Mouse (Mus musculus) limb, embryonic 12.5 days (tissue): ENCODE measurements around the gene Hs3st2. TPM values are rescaled to one million over a fixed set of nuclear protein-coding genes. Genes with fewer than 3 reads are reported as not detected.

Source experiments
- ATAC-seq: fragments of 200-750 bp; cut with Nextera tagmentation; 2 replicates; pipeline ENCODE4 v1.8.0; 2017; ENCODE audit warnings: low read depth, moderate TSS enrichment; ENCODE audit not compliant: insufficient number of reproducible peaks, insufficient read depth, low FRiP score, low TSS enrichment
- H3K27ac ChIP-seq: fragments of 300-500 bp; sonication (generic); 2 replicates; pipeline ENCODE4 v1.5.1; 2016; ENCODE audit warnings: mild to moderate bottlenecking, moderate library complexity
- H3K27me3 ChIP-seq: fragments of 300-500 bp; sonication (generic); 2 replicates; pipeline ENCODE4 v1.6.1; 2016; ENCODE audit warnings: mild to moderate bottlenecking, moderate library complexity
- H3K36me3 ChIP-seq: fragments of 300-500 bp; sonication (generic); 2 replicates; pipeline ENCODE4 v1.6.1; 2016; ENCODE audit warnings: mild to moderate bottlenecking, moderate library complexity
- H3K4me1 ChIP-seq: fragments of 300-500 bp; sonication (generic); replicated peaks from 2 replicates; pipeline ENCODE4 v1.6.1; 2016
- H3K4me2 ChIP-seq: fragments of 300-500 bp; sonication (generic); 2 replicates; pipeline ENCODE4 v1.6.1; 2016; ENCODE audit warnings: mild to moderate bottlenecking, moderate library complexity
- H3K4me3 ChIP-seq: fragments of 300-500 bp; sonication (generic); replicated peaks from 2 replicates; pipeline ENCODE4 v1.5.1; 2016; ENCODE audit warnings: mild to moderate bottlenecking
- H3K9ac ChIP-seq: fragments of 300-500 bp; sonication (generic); replicated peaks from 2 replicates; pipeline ENCODE4 v1.6.1; 2016; ENCODE audit warnings: mild to moderate bottlenecking, moderate library complexity
- H3K9me3 ChIP-seq: fragments of 300-500 bp; sonication (generic); 2 replicates; pipeline ENCODE4 v1.6.1; 2016; ENCODE audit warnings: mild to moderate bottlenecking, moderate library complexity
- WGBS: fragments of 180-500 bp; shearing (Covaris S2); methylation state at CpG from one replicate; pipeline ENCODE4 v1.1.7; 2016; 5-methylcytosine and 5-hydroxymethylcytosine counted together
- polyA plus RNA-seq: library from polyadenylated mRNA; unstranded; fragments of >200 nt; fragmentation: Nextera tagmentation; extraction: Ambion mirVana; gene quantifications from 2 replicates; pipeline ENCODE4 v1.2.1, GENCODE M21; 2016

Hs3st2 gene
- polyA plus RNA-seq, 1 experiment from 2014 or later = 0.80 TPM

DNA sequence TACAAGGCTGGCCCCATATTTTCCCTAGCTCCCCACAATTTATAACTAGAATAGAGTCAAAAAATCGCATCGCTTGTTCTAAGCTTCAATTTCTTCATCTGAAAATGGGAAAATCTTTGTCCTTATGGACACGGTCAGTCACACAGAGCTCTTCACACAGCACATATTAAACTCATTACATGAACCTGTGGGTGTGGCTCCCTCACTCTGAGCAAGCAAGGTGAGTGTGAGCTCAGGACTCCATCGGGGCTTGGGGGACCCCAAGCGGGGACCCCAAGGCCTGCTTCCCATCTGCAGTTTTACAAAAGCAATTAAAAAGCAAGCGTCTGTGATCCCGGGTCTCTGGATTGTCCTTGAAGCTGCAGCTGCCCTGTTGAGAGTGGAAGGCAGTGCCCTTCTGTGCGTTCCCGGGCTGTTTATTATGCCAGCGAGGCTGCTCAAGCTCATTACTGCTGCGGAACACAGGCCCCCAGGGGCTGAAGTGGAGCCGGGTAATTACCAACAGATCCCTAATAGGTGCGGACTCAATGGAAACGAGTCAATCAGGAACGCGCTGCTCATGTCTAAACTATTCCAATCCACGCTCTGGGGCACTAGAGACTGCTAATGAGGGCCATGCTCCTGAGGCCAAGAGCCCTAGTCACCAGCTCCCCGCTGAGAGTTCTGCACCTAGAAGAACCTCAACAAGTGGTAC is 157.8 kb downstream of the Hs3st2 start:
- H3K9me3 ChIP-seq = no peaks in the 10 kb centered on the region
- H3K9ac ChIP-seq = no peak overlapping the region
- 22% methylated on average over 18 of the region's 18 CpGs for WGBS
- peaks cover 20% of the 10 kb centered on the region for H3K4me1 ChIP-seq
- ATAC-seq = peak; percentile 85; the same call in 1 of the 2 replicates
- H3K36me3 ChIP-seq = no peaks in the 10 kb centered on the region
- H3K4me3 ChIP-seq = no peak overlapping the region
- H3K4me2 ChIP-seq = peak overlapping the region; percentile 35
- no peaks in the 10 kb centered on the region for H3K27me3 ChIP-seq
- peak overlapping the region; percentile 41; the same call in 1 of the 2 replicates for H3K27ac ChIP-seq
